Mouse (Mus musculus): ENCODE results near the gene Comt. TPM values are rescaled to one million over a fixed set of nuclear protein-coding genes. Genes with fewer than 3 reads are reported as not detected.

Comt gene
- polyA plus RNA-seq, 1 experiment = 7.4 TPM

- Histone ChIP-seq H3K4me1 (ENCODE audit: control insufficient read depth) (peaks cover 28% of the 10 kb centered on the region), H3K4me3 (replicated peaks) (no peak overlapping the region), H3K27me3 (ENCODE audit: control insufficient read depth) (no peaks in the 10 kb centered on the region), H3K36me3 (ENCODE audit: control insufficient read depth) (peaks cover 97% of the 10 kb centered on the region), H3K9me3 (ENCODE audit: control insufficient read depth, low read length) (no peaks in the 10 kb centered on the region)
- TF ChIP-seq GATA1 (IDR thresholded peaks at IDR 0.05; ENCODE audit: low read length) (no peak), TAL1 (IDR thresholded peaks at IDR 0.05; ENCODE audit: low read length) (no peak)
Measured at GRCm38 (mm10) chr16:18407912-18408311, 18.7 kb downstream of the Comt start.

GRCm38 (mm10) chr16:18406293-18406692 lies 20.4 kb downstream of the Comt start:
- H3K36me3 ChIP-seq (ENCODE audit: control insufficient read depth) = peaks cover 97% of the 10 kb centered on the region
- no peak overlapping the region for H3K4me3 ChIP-seq (replicated peaks)

GRCm38 (mm10) chr16:18405876-18406275 lies 20.8 kb downstream of the Comt start:
- no peaks in the 10 kb centered on the region for H3K27me3 ChIP-seq (ENCODE audit: control insufficient read depth)
- peaks cover 22% of the 10 kb centered on the region for H3K4me1 ChIP-seq (ENCODE audit: control insufficient read depth)
- TF ChIP-seq TAL1 (IDR thresholded peaks at IDR 0.05; ENCODE audit: low read length) (no peak), GATA1 (IDR thresholded peaks at IDR 0.05; ENCODE audit: low read length) (no peak)
- peaks cover 97% of the 10 kb centered on the region for H3K36me3 ChIP-seq (ENCODE audit: control insufficient read depth)
- no peaks in the 10 kb centered on the region for H3K9me3 ChIP-seq (ENCODE audit: control insufficient read depth, low read length)
- H3K4me3 ChIP-seq (replicated peaks) = no peak overlapping the region

More at GRCm38 (mm10) chr16:18406293-18406692, 20.4 kb downstream of the Comt start:
- peaks cover 22% of the 10 kb centered on the region for H3K4me1 ChIP-seq (ENCODE audit: control insufficient read depth)
- H3K27me3 ChIP-seq (ENCODE audit: control insufficient read depth) = no peaks in the 10 kb centered on the region
- no peak for TF ChIP-seq GATA1 (IDR thresholded peaks at IDR 0.05; ENCODE audit: low read length)
- no peak for TF ChIP-seq TAL1 (IDR thresholded peaks at IDR 0.05; ENCODE audit: low read length)
- no peaks in the 10 kb centered on the region for H3K9me3 ChIP-seq (ENCODE audit: control insufficient read depth, low read length)

GRCm38 (mm10) chr16:18405091-18405854 lies 21.4 kb downstream of the Comt start:
- peaks cover 97% of the 10 kb centered on the region for H3K36me3 ChIP-seq (ENCODE audit: control insufficient read depth)
- no peaks in the 10 kb centered on the region for H3K27me3 ChIP-seq (ENCODE audit: control insufficient read depth)
- H3K9me3 ChIP-seq (ENCODE audit: control insufficient read depth, low read length) = no peaks in the 10 kb centered on the region
- TF ChIP-seq TAL1 (IDR thresholded peaks at IDR 0.05; ENCODE audit: low read length) (no peak), GATA1 (IDR thresholded peaks at IDR 0.05; ENCODE audit: low read length) (no peak)
- H3K4me3 ChIP-seq (replicated peaks) = no peak overlapping the region
- H3K4me1 ChIP-seq (ENCODE audit: control insufficient read depth) = peaks cover 22% of the 10 kb centered on the region

- peaks cover 97% of the 10 kb centered on the region for H3K36me3 ChIP-seq (ENCODE audit: control insufficient read depth)
- no peaks in the 10 kb centered on the region for H3K9me3 ChIP-seq (ENCODE audit: control insufficient read depth, low read length)
- no peak overlapping the region for H3K4me3 ChIP-seq (replicated peaks)
- H3K4me1 ChIP-seq (ENCODE audit: control insufficient read depth) = peaks cover 36% of the 10 kb centered on the region
- H3K27me3 ChIP-seq (ENCODE audit: control insufficient read depth) = no peaks in the 10 kb centered on the region
- no peak for TF ChIP-seq GATA1 (IDR thresholded peaks at IDR 0.05; ENCODE audit: low read length)
Measured at GRCm38 (mm10) chr16:18403285-18403684, 23.4 kb downstream of the Comt start.

GRCm38 (mm10) chr16:18400472-18401216 lies 26.0 kb downstream of the Comt start:
- Histone ChIP-seq H3K4me3 (replicated peaks) (no peak overlapping the region), H3K4me1 (ENCODE audit: control insufficient read depth) (peaks cover 31% of the 10 kb centered on the region), H3K36me3 (ENCODE audit: control insufficient read depth) (peaks cover 89% of the 10 kb centered on the region), H3K9me3 (ENCODE audit: control insufficient read depth, low read length) (no peaks in the 10 kb centered on the region), H3K27me3 (ENCODE audit: control insufficient read depth) (no peaks in the 10 kb centered on the region)
- TF ChIP-seq TAL1 (IDR thresholded peaks at IDR 0.05; ENCODE audit: low read length) (no peak), GATA1 (IDR thresholded peaks at IDR 0.05; ENCODE audit: low read length) (no peak)

GRCm38 (mm10) chr16:18400028-18400427 lies 26.6 kb downstream of the Comt start:
- Histone ChIP-seq H3K9me3 (ENCODE audit: control insufficient read depth, low read length) (no peaks in the 10 kb centered on the region), H3K27me3 (ENCODE audit: control insufficient read depth) (no peaks in the 10 kb centered on the region), H3K4me1 (ENCODE audit: control insufficient read depth) (peaks cover 28% of the 10 kb centered on the region), H3K36me3 (ENCODE audit: control insufficient read depth) (peaks cover 83% of the 10 kb centered on the region), H3K4me3 (replicated peaks) (no peak overlapping the region)
- TF ChIP-seq TAL1 (IDR thresholded peaks at IDR 0.05; ENCODE audit: low read length) (no peak), GATA1 (IDR thresholded peaks at IDR 0.05; ENCODE audit: low read length) (no peak)

GRCm38 (mm10) chr16:18396791-18397621 lies 29.6 kb downstream of the Comt start:
- Histone ChIP-seq H3K36me3 (ENCODE audit: control insufficient read depth) (peaks cover 53% of the 10 kb centered on the region), H3K4me3 (replicated peaks) (no peak overlapping the region), H3K27me3 (ENCODE audit: control insufficient read depth) (no peaks in the 10 kb centered on the region), H3K9me3 (ENCODE audit: control insufficient read depth, low read length) (no peaks in the 10 kb centered on the region), H3K4me1 (ENCODE audit: control insufficient read depth) (peaks cover 49% of the 10 kb centered on the region)
- TF ChIP-seq TAL1 (IDR thresholded peaks at IDR 0.05; ENCODE audit: low read length) (no peak), GATA1 (IDR thresholded peaks at IDR 0.05; ENCODE audit: low read length) (no peak)

- Histone ChIP-seq H3K27me3 (ENCODE audit: control insufficient read depth) (no peaks in the 10 kb centered on the region), H3K9me3 (ENCODE audit: control insufficient read depth, low read length) (no peaks in the 10 kb centered on the region), H3K4me3 (replicated peaks) (no peak overlapping the region), H3K4me1 (ENCODE audit: control insufficient read depth) (peaks cover 57% of the 10 kb centered on the region), H3K36me3 (ENCODE audit: control insufficient read depth) (peaks cover 45% of the 10 kb centered on the region)
- TF ChIP-seq TAL1 (IDR thresholded peaks at IDR 0.05; ENCODE audit: low read length) = no peak
- TF ChIP-seq GATA1 (IDR thresholded peaks at IDR 0.05; ENCODE audit: low read length) = no peak
Measured at GRCm38 (mm10) chr16:18396201-18396600, 30.5 kb downstream of the Comt start.
